Mouse (Mus musculus): ENCODE results near the gene Nif3l1. TPM values are rescaled to one million over a fixed set of nuclear protein-coding genes. Genes with fewer than 3 reads are reported as not detected.

The Nif3l1 gene
- total RNA-seq (2014; fragmentation: Nextera tagmentation) (17.0 and 28.4 TPM in 2 replicates), total RNA-seq (2017) (36.9 and 48.7 TPM in 2 replicates)

DNA sequence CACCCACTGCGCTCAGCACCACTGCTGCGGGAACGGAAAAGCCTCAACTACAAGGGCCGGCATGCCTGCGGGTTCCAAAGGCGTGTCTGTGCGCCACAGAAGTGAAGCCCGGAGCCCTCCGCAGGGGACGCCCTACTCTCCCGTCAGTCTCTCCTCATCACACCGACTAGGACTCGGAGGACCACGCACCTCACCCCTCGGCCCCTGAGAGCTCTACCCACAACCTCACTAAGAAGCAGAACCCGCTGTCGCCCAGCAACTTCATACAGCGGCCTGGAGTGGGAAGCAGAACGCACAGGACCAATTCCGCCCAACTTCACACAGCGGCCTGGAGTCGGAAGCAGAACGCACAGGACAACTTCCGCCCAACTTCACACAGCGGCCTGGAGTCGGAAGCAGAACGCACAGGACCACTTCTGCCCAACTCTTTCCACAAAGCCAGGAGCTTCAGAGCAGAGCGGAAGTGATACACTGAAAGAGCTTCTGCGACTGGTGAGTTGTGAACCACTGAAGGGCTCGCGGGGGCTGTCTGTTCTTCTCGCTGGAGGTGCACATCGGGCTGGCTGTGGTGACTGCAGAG lies at the start of gene Nif3l1, which contains the start of gene Ppil3:
Gene Nif3l1, plus strand, starts transcription at position 9 of the 580 bp plus-strand sequence.
Gene Ppil3, minus strand, starts transcription at position 344 of the 580 bp plus-strand sequence.
- ATAC-seq (replicated peaks; ENCODE audit: poor library complexity, severe bottlenecking): peak; percentile 91

DNA sequence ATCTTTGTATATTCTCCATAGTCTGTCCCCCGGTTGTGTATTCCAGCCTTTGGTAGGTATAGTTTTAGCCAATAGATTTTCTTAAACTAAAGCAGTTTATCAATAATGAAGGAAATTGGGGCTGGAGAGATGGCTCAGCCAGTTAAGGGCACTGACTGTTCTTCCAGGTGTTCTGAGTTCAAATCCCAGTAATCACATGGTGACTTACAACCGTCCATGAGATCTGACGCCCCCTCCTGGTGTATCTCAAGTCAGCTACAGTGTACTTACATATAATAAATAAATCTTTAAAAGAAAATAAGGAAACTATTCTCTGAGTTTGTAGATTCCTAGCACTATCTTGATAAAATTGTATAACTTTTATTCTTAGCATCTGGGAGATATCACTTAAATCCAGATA lies 49.6 kb upstream of the Nif3l1 start:
- ATAC-seq (replicated peaks; ENCODE audit: poor library complexity, severe bottlenecking): no peak

DNA sequence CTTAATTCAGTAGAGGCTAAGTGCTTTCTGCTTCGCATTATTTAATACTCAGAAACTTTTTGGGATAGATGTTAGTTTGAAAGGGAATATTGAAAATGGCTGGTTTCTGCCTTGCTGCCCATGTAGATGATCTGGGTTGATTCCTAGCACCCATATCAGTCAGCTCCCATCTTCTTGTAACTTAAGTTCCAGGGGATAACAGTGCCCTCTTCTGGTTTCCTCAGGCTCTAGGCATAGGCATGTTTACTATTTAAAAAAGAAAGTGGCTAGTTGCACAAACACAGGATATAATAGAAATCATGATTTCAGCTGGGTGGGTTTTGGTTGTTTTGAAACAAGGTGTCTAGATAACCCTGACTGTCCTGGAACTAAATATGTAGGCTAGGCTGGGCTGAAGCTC lies 48.8 kb upstream of the Nif3l1 start:
- ATAC-seq (replicated peaks; ENCODE audit: poor library complexity, severe bottlenecking): no peak

DNA sequence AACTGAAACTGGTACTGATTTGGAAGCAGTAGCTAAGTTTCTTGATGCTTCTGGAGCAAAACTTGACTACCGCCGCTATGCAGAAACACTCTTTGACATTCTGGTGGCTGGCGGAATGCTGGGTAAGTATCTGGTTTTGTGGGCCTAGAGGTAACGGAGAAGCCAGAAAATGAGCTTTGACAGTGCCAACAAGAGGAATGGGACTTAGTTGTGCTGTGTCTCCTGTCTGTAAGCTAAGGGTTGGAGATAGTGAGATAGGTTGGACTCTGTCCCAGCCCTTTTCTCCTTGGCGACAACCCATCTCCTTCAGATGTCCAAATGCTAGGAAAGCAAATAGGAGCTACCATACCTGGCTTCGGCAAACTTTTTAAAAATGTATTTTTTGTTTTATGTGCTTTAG lies 47.2 kb upstream of the Nif3l1 start:
- ATAC-seq (replicated peaks; ENCODE audit: poor library complexity, severe bottlenecking): no peak

DNA sequence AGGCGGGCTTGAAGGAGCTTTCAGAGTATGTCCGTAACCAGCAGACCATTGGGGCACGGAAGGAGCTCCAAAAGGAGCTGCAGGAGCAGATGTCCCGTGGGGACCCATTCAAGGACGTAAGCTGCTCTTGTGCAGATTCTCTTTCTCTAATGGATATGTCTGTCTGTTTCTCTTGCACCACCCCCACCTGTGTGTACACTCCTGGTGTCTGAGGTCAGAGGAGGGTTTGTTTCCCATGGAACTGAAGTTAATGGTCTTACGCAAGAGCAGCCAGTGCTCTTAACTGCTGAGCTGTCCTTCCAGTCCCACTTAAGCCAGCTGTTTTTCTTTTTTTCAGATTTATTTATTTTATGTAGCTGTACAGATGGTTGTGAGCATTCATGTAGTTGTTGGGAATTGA lies 43.6 kb upstream of the Nif3l1 start:
- ATAC-seq (replicated peaks; ENCODE audit: poor library complexity, severe bottlenecking): peak; percentile 71

DNA sequence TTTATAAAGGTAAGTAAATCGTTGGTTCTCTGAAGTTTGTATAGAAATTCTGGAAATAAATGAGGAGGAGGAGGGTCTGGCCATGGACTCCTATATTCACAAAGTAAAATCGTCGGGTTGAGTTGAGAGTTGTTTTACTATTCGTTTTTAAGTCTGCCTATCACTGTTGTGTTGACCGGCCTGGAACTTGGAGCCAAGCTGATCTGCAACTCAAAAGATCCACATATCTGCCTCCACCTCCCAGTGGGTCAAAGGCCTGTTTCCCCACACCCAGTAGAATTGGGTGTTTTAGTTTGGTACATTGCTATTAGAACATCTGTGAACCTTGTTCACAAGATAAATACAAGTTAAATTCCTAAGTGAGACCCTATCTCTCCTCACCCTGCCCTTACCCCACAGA lies 41.2 kb upstream of the Nif3l1 start:
- no peak for ATAC-seq (replicated peaks; ENCODE audit: poor library complexity, severe bottlenecking)

DNA sequence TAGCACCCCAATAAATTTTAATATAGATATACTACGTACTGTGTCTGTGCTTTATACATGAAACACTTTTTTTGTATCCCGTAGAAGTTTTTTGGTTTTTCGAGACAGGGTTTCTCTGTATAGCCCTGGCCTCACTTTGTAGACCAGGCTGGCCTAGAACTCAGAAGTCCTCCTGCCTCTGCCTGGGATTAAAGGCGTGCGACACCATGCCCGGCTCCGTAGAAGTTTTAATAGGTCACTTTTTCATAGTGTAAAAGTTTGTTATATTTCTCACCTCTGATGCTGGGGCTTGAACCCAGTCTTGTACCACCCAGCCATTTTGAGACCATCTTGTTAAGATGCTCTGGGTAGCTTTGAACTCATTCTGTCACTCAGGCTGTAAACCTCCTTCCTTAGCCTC lies 37.6 kb upstream of the Nif3l1 start:
- no peak for ATAC-seq (replicated peaks; ENCODE audit: poor library complexity, severe bottlenecking)

DNA sequence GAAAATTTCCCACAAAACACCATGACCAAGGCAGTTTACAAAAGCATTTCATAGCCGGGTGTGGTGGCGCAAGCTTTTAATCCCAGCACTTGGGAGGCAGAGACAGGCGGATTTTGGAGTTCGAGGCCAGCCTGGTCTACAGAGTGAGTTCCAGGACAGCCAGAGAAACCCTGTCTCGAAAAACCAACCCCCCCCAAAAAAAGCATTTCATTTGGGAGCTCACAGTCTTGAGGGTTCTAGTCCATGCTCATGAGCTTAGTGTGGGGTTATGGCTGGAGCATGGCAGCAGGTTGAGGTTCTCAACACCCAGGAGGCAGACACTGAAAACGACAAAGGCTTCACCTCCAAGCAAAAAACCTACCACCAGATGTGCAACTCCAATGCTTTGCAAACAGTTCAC lies 36.8 kb upstream of the Nif3l1 start:
- ATAC-seq (replicated peaks; ENCODE audit: poor library complexity, severe bottlenecking): no peak

DNA sequence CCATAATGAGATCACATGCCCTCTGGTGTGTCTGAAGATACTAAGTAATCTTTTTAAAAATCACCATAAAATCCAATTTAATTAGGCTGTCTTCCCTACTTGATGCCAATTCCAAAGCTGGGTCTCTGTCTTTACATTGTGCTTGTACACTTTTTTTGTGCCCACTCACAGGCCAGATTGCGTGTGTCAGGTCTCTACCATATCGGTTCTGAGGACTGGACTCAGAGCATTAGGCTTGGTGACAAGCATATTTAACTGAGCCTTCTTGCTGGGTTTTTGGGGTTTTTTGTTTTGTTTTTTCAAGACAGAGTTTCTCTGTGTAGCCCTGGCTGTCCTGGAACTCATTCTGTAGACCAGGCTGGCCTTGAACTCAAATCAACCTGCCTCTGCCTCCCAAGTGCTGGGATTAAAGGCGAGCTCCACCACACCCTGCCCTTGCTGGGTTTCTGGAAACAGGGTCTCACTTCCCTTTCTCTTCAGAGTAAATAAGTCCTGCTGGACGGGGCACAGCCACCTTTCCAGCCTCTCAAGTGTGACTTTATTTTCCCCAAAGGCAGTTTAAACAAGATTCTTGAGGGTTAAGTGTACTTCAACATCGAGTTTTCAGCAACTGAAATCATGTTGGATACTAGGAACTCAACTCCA lies 35.3 kb upstream of the Nif3l1 start:
- ATAC-seq (replicated peaks; ENCODE audit: poor library complexity, severe bottlenecking): no peak

DNA sequence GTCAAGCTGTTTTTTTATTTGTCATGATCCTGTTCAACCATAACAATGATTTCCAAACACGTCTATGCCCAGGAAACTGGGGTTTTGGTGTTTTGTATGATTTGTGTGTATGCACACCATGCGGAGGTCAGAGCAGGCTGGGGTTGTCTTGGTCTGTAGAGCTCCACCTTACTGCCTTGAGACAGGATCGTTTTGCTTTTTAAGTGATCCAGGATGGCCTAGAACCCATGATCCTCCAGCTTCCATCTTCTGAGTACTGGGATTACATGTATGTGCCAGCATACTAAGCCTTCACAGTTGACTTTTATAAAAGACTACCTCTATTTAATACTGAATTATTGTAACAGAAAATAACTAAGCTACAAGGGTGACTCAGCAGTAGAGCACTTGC lies 34.8 kb upstream of the Nif3l1 start:
- 0 out of 2 replicates have a peak, but pooled peaks have one; percentile 4 for ATAC-seq (replicated peaks; ENCODE audit: poor library complexity, severe bottlenecking)

DNA sequence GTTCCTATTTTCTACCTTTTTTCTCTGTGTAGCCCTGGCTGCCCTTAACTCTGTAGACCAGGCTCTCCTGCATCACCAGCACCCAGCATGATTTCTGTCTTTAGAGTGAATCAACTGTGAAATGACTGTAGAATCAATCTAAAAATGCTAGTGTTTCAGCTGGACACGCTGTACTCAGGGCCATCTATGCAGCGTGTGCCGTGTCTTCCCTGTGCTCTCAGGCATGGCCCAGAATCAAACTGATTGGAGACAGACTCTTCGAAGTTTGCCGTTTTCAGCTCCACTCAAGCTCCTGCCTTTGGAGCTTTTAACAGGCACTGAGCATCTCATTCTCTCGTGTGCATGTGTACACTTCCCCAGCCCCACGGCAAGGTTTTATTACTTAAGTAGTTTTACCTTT lies 34.2 kb upstream of the Nif3l1 start:
- no peak for ATAC-seq (replicated peaks; ENCODE audit: poor library complexity, severe bottlenecking)

DNA sequence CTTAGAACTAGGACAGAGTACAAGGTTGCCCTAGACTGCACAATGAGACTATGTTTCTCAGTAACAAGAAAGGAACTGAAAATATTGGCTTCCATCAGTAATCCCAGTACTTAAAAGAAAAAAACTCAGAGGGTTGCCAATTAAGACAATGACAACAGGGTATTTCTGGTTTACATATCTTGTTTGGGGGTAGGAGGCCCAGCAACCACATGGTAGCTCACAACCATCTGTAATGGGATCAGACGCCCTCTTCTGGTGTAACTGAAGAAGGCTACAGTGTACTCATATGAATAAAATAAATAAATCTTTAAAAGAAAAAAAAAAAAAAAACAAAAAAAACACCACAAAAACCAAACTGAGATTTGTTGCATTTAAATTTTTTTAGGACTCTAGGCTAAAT lies 29.5 kb upstream of the Nif3l1 start:
- ATAC-seq (replicated peaks; ENCODE audit: poor library complexity, severe bottlenecking): no peak

DNA sequence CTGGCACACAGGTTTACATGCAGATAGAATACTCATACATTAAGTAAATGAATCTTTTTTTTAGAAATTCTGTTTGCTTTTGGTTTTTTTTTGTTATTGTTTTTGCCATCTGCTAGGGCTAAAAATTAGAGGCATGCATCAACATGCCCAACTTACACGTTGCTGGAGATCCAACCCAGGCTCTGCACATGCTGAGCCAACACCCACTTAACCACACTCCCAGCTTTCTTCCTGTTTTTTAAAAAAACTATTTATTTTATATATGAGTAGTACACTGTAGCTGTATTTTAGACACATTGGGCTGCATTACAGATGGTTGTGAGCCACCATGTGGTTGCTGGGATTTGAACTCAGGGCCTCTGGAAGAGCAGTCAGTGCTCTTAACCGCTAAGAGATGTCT lies 28.9 kb upstream of the Nif3l1 start:
- ATAC-seq (replicated peaks; ENCODE audit: poor library complexity, severe bottlenecking): no peak

DNA sequence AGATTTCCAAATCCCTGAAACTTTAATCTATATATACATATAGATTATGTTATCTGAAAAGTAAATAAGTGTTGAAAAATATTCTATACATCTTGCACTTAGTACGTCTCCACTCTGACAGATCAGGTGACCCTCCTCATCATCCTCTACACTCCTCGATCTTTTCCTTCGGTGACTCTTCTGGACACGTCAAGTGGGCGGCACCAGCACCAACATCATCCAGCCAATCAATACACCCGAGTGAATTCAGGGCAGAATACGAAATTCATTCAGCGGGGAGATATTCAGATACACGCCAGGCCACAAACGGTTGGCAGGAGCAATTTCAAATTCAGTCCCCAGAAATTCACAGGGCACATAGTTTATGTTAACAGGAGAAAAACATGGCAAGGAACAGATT lies 24.9 kb upstream of the Nif3l1 start:
- no peak for ATAC-seq (replicated peaks; ENCODE audit: poor library complexity, severe bottlenecking)

DNA sequence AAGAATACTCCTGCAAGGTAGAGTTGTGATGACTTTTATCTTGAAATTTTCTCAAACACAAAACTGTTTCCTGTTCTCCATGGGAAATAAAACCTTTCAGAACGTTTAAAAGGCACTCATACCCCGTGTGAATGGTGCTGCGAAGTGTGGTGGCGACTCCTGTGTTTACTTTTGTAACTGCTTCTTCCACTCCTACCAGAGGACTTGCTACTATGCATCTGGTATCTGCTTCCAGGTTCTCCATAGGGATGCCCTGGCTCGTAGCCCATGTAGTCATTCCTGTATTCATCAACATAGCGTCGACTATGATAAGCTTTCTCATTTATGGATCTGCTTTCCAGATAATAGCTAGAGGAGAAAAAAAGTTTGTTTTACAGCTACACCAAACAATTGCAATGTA lies 24.0 kb upstream of the Nif3l1 start:
- ATAC-seq (replicated peaks; ENCODE audit: poor library complexity, severe bottlenecking): no peak

DNA sequence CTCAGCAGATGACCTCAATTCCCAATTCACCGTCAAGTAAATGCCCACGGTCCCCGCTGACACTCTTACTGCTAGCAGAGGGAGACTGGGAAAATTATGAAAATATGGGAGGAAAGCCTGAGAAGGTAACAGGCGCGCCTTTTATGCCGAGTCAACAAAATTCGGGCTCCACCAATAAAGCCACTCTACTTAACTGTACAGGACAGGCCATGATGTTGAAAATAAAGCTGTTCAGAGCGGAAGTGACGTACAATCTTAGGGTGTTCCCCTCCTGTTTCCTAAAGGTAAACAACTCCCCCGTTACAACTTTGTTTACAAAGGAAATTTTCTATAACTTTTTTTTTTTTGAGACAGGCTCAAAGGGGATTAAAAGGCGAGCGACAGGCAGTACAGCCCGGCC lies 22.1 kb upstream of the Nif3l1 start:
- ATAC-seq (replicated peaks; ENCODE audit: poor library complexity, severe bottlenecking): peak; percentile 71

DNA sequence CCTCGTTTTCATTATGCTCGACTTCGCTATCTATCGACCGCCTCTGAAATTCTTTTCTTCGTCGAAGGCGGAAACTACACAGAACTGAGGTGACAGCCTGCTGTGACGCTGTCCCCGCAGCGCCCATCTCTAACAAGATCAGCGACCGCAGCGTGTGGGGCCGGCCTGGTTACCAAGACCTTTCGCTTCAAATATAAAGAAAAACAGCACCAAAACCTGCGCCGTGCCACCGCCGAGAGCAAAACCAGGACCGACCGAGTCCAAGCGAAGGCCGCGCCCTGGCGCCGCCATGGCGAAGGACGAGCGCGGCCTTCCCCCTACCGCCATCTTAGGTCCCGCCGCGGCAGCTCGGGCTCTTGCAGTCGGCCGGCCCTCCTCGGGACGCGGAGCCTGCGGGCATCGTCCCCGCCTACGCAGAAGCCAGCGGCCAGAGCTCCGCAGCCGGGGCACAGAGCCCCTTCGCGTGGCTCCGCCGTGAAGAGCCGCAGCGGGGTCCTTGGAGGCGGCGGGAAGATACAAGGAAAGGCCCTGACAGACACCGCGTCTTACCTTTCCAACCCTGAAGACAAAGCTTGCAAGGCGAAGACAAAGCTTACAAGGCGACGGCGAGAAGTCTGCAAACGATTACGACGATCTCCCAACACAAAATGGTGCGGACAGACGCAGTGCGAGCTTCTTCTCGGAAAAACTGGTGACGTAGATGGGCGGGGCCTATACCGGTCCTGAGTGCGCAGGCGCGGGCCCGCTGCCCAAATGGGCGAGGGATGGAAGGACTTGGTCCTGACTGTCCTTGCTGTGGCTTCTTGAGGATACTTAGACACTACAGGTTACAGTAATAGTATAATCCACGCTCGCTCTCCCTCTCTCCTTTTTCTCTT lies 21.3 kb upstream of the Nif3l1 start, which contains the start of gene Clk1:
Gene Clk1, minus strand, starts transcription at position 696 of the 878 bp plus-strand sequence.
- peak; percentile 81 for ATAC-seq (replicated peaks; ENCODE audit: poor library complexity, severe bottlenecking)

DNA sequence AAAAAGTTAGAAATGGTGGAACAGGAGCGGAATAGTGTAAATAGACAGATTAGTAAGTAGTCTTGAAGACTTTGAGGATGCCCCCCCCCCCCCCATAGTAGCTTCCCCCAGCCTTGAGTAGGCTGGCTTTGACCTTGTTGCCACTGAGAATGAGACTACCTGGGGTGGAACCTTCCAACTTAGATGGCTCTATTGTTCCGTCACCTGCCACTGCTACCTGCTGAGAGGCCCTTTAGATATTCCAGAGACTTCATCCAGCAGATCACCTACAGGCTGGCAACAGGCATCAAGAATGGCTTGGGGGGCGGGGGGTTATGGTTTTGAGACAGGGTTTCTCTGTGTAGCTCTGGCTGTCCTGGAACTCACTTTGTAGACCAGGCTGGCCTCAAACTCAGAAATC lies 20.4 kb upstream of the Nif3l1 start:
- ATAC-seq (replicated peaks; ENCODE audit: poor library complexity, severe bottlenecking): no peak

DNA sequence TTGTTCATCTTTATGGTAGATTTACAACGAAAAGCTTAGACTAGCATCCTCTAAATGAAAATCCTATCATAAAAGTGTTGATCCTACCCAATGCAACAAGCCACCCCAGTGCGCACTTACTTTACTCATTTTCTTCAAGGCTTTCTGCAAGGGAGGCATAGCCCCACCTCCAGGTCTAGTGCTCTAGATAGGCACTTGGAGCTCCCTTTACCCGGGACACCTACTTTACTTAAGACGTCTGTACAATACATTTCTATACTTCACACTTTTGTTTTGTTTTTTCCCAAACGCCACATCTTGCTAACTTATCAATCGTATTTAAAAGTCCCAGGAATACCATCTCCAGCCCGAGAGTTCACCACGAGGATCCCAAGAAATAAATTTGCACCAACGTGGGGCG lies 260 bp upstream of the Nif3l1 start:
- ATAC-seq (replicated peaks; ENCODE audit: poor library complexity, severe bottlenecking): no peak

DNA sequence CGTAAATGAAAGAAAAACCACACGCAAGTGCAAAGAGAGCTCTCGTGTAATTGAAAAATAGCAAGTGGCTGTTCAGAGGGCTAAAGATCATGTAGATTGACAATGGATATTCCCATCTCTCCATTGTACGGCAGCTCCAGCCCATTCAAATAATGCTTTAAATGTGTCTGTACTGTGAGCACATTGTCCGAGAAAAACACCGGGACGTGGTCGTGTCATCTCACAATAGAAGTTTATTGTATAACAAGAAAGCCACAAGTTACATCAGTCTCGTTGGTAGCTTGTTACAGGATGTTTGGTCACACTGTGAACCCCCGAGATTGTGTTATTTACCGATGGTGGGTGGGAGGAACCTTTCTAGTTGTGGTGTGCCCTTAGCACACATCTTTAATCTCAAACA lies 910 bp downstream of the Nif3l1 start:
- peak; percentile 40 for ATAC-seq (replicated peaks; ENCODE audit: poor library complexity, severe bottlenecking)

DNA sequence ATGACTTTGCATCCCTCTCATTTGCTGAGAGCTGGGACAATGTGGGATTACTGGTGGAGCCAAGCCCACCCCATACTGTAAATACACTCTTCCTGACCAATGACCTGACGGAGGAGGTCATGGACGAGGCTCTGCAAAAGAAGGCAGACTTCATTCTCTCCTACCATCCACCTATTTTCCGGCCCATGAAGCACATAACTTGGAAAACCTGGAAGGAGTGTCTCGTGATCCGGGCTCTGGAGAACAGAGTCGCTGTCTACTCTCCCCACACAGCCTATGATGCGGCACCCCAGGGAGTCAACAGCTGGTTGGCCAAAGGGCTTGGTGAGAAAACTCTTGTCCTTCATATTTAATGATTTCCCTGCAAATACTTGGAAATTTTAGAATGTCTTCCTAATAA lies 2.8 kb downstream of the Nif3l1 start:
- ATAC-seq (replicated peaks; ENCODE audit: poor library complexity, severe bottlenecking): no peak
